8 mouse cellular contexts compared by ENCODE assay signal in genomic region chr11:69409378-69410044, GRCm38 (mm10). TPM values are rescaled to one million over a fixed set of nuclear protein-coding genes. Genes with fewer than 3 reads are reported as not detected.
A peak's percentile ranks its signal among the peaks of the same experiment; 100 is the strongest.
DNase-seq lines count a peak whose midpoint lies in the region; ATAC-seq and TF ChIP-seq lines count a peak whose summit lies in the region.

No protein-coding gene starts in this region.

- no peaks in the 10 kb centered on the region for H3K27me3 ChIP-seq in C2C12 (ENCODE audit: control insufficient read depth, insufficient read depth, insufficient read length)
- no peaks in the 10 kb centered on the region for H3K27me3 ChIP-seq in forebrain, embryonic 10.5 days (ENCODE audit: poor library complexity, severe bottlenecking)
- no peaks in the 10 kb centered on the region for H3K27me3 ChIP-seq in heart, embryonic 16.5 days (ENCODE audit: control insufficient read depth, insufficient read depth, low read length)
- no peaks in the 10 kb centered on the region for H3K27me3 ChIP-seq in neural tube, embryonic 13.5 days

- peak; percentile 89 to 93 for DNase-seq in adrenal gland, postnatal 36 days
- peak; percentile 92 for DNase-seq in forebrain, embryonic 10.5 days (ENCODE audit: extremely low spot score, low spot score)
- peak; percentile 95 for DNase-seq in kidney, postnatal 14 days
- DNase-seq in lung, adult 18-20 months, result peak; percentile 85 to 87
- DNase-seq in testis, postnatal 10 days (ENCODE audit: low spot score), result peak; percentile 94

- ATAC-seq in heart, embryonic 16.5 days (replicated peaks; ENCODE audit: extremely low read depth, insufficient read depth, low FRiP score), result peak; percentile 60
- ATAC-seq in neural tube, embryonic 13.5 days (ENCODE audit: low read depth), result peak; percentile 29

- WGBS in forebrain, embryonic 10.5 days, result under 1% methylated on average over 43 of the region's 46 CpGs
- WGBS in heart, embryonic 16.5 days, result under 1% methylated on average over 44 of the region's 46 CpGs
- under 1% methylated on average over 46 of the region's 46 CpGs for WGBS in neural tube, embryonic 13.5 days

- peaks cover 77% of the 10 kb centered on the region for H3K4me1 ChIP-seq in forebrain, embryonic 10.5 days
- H3K4me1 ChIP-seq in heart, embryonic 16.5 days (ENCODE audit: control insufficient read depth, insufficient read depth, low read length), result peaks cover 36% of the 10 kb centered on the region
- H3K4me1 ChIP-seq in neural tube, embryonic 13.5 days (replicated peaks), result peaks cover 64% of the 10 kb centered on the region

- H3K27ac ChIP-seq in forebrain, embryonic 10.5 days, result peak overlapping the region; percentile 99
- peak overlapping the region; percentile 98 for H3K27ac ChIP-seq in heart, embryonic 16.5 days (ENCODE audit: low read length)
- peak overlapping the region; percentile 100 for H3K27ac ChIP-seq in neural tube, embryonic 13.5 days (replicated peaks)

- H3K4me3 ChIP-seq in C2C12 (ENCODE audit: insufficient read depth, poor library complexity, severe bottlenecking), result peak overlapping the region; percentile 69
- H3K4me3 ChIP-seq in forebrain, embryonic 10.5 days, result peak overlapping the region; percentile 79
- H3K4me3 ChIP-seq in heart, embryonic 16.5 days (ENCODE audit: low read length), result peak overlapping the region; percentile 68
- H3K4me3 ChIP-seq in neural tube, embryonic 13.5 days, result peak overlapping the region; percentile 90

- H3K79me3 ChIP-seq in C2C12 (ENCODE audit: low read depth), result peaks cover 49% of the 10 kb centered on the region

- H3ac ChIP-seq in C2C12 (ENCODE audit: control insufficient read depth, insufficient read length, low read depth), result peak overlapping the region; percentile 88

- peaks cover 56% of the 10 kb centered on the region for H3K36me3 ChIP-seq in C2C12 (ENCODE audit: control insufficient read depth, insufficient read depth)
- peaks cover 66% of the 10 kb centered on the region for H3K36me3 ChIP-seq in forebrain, embryonic 10.5 days (replicated peaks)
- peaks cover 37% of the 10 kb centered on the region for H3K36me3 ChIP-seq in heart, embryonic 16.5 days (ENCODE audit: control insufficient read depth, insufficient read depth)
- peaks cover 55% of the 10 kb centered on the region for H3K36me3 ChIP-seq in neural tube, embryonic 13.5 days

- H3K79me2 ChIP-seq in C2C12 (ENCODE audit: control insufficient read depth, insufficient read depth), result peaks cover 97% of the 10 kb centered on the region

- H3K9me3 ChIP-seq in forebrain, embryonic 10.5 days, result no peaks in the 10 kb centered on the region
- H3K9me3 ChIP-seq in heart, embryonic 16.5 days (replicated peaks; ENCODE audit: control insufficient read depth, low read length), result no peaks in the 10 kb centered on the region
- H3K9me3 ChIP-seq in neural tube, embryonic 13.5 days, result no peaks in the 10 kb centered on the region

- H3K4me2 ChIP-seq in heart, embryonic 16.5 days (ENCODE audit: low read depth, low read length), result peak overlapping the region; percentile 98
- H3K4me2 ChIP-seq in neural tube, embryonic 13.5 days, result peak overlapping the region; percentile 96

- no peak for TF ChIP-seq CTCF in C2C12 (IDR thresholded peaks at IDR 0.05; ENCODE audit: control insufficient read depth, insufficient read depth, insufficient read length)

- H3K9ac ChIP-seq in heart, embryonic 16.5 days (ENCODE audit: low read length), result peak overlapping the region; percentile 91
- H3K9ac ChIP-seq in neural tube, embryonic 13.5 days, result peak overlapping the region; percentile 100

TF ChIP-seq in C2C12, 6 proteins besides CTCF, POLR2A, EP300 and RAD21:
- TF ChIP-seq MAX (IDR thresholded peaks at IDR 0.05) (no peak), MYOD1 (IDR thresholded peaks at IDR 0.05; ENCODE audit: control insufficient read depth, insufficient read length, low read depth) (no peak), FOSL1 (IDR thresholded peaks at IDR 0.05; ENCODE audit: insufficient read depth, low read length, poor library complexity, severe bottlenecking) (no peak), MYOG (IDR thresholded peaks at IDR 0.05; ENCODE audit: control insufficient read depth, extremely low read depth, insufficient read length) (no peak), CEBPB (IDR thresholded peaks at IDR 0.05; ENCODE audit: low read depth) (no peak), USF1 (IDR thresholded peaks at IDR 0.05; ENCODE audit: low read depth) (peak; percentile 46)

RNA-seq across cellular contexts. Expression of gene Kdm6b, which starts 4.0 kb away (rescaled TPM):
- polyA plus RNA-seq in C2C12 (2012; fragmentation: generic; extraction: Trizol), result 9.0 TPM
- total RNA-seq in adrenal gland, postnatal 36 days (2021), result 10 to 100 TPM; 31.8 to 48.0 TPM
- polyA plus RNA-seq in forebrain, embryonic 10.5 days (2016; fragmentation: Nextera tagmentation; extraction: Ambion mirVana), result 31.7 TPM in 2 replicates
- polyA plus RNA-seq in heart, embryonic 16.5 days (2015; fragmentation: Nextera tagmentation; extraction: Ambion mirVana), result 17.3 and 18.2 TPM in 2 replicates
- polyA plus RNA-seq in neural tube, embryonic 13.5 days (2015; fragmentation: Nextera tagmentation; extraction: Ambion mirVana), result 44.8 and 47.4 TPM in 2 replicates

RNA-seq across cellular contexts. Expression of gene Tmem88, which starts 11.5 kb away (rescaled TPM):
- 0.16 TPM for polyA plus RNA-seq in C2C12 (2012; fragmentation: generic; extraction: Trizol)
- total RNA-seq in adrenal gland, postnatal 36 days (2021), result 10 to 100 TPM; 13.4 to 17.8 TPM
- 23.3 and 23.4 TPM in 2 replicates for polyA plus RNA-seq in forebrain, embryonic 10.5 days (2016; fragmentation: Nextera tagmentation; extraction: Ambion mirVana)
- 39.6 and 45.2 TPM in 2 replicates for polyA plus RNA-seq in heart, embryonic 16.5 days (2015; fragmentation: Nextera tagmentation; extraction: Ambion mirVana)
- 7.8 and 8.4 TPM in 2 replicates for polyA plus RNA-seq in neural tube, embryonic 13.5 days (2015; fragmentation: Nextera tagmentation; extraction: Ambion mirVana)

RNA-seq across cellular contexts. Expression of gene Cyb5d1, which starts 14.1 kb away (rescaled TPM):
- polyA plus RNA-seq in C2C12 (2012; fragmentation: generic; extraction: Trizol), result 22.8 TPM
- total RNA-seq in adrenal gland, postnatal 36 days (2021), result 10 to 100 TPM; 49.0 to 50.9 TPM
- 47.3 and 54.6 TPM in 2 replicates for polyA plus RNA-seq in forebrain, embryonic 10.5 days (2016; fragmentation: Nextera tagmentation; extraction: Ambion mirVana)
- polyA plus RNA-seq in heart, embryonic 16.5 days (2015; fragmentation: Nextera tagmentation; extraction: Ambion mirVana), result 25.4 and 27.6 TPM in 2 replicates
- polyA plus RNA-seq in neural tube, embryonic 13.5 days (2015; fragmentation: Nextera tagmentation; extraction: Ambion mirVana), result 36.2 and 39.2 TPM in 2 replicates

RNA-seq across cellular contexts. Expression of gene Naa38, which starts 14.2 kb away (rescaled TPM):
- 229 TPM for polyA plus RNA-seq in C2C12 (2012; fragmentation: generic; extraction: Trizol)
- total RNA-seq in adrenal gland, postnatal 36 days (2021), result 100 to 1,000 TPM; 132 to 158 TPM
- polyA plus RNA-seq in forebrain, embryonic 10.5 days (2016; fragmentation: Nextera tagmentation; extraction: Ambion mirVana), result 131 and 136 TPM in 2 replicates
- polyA plus RNA-seq in heart, embryonic 16.5 days (2015; fragmentation: Nextera tagmentation; extraction: Ambion mirVana), result 134 and 135 TPM in 2 replicates
- polyA plus RNA-seq in neural tube, embryonic 13.5 days (2015; fragmentation: Nextera tagmentation; extraction: Ambion mirVana), result 112 and 117 TPM in 2 replicates

RNA-seq across cellular contexts. Expression of gene Chd3, which starts 40.3 kb away (rescaled TPM):
- polyA plus RNA-seq in C2C12 (2012; fragmentation: generic; extraction: Trizol), result 100 TPM
- total RNA-seq in adrenal gland, postnatal 36 days (2021), result 100 to 1,000 TPM in 1 of 2 experiments, 10 to 100 TPM in 1; 78.6 to 119 TPM
- 40.7 and 44.9 TPM in 2 replicates for polyA plus RNA-seq in forebrain, embryonic 10.5 days (2016; fragmentation: Nextera tagmentation; extraction: Ambion mirVana)
- 13.3 and 19.8 TPM in 2 replicates for polyA plus RNA-seq in heart, embryonic 16.5 days (2015; fragmentation: Nextera tagmentation; extraction: Ambion mirVana)
- 82.3 and 84.6 TPM in 2 replicates for polyA plus RNA-seq in neural tube, embryonic 13.5 days (2015; fragmentation: Nextera tagmentation; extraction: Ambion mirVana)

Comparison
In these comparisons a context has a peak if more than half of its experiments do, and no peak if none do; other contexts are left out.
1. Peak in every context shown above with its lines: DNase-seq, ATAC-seq, H3K4me3 ChIP-seq and H3K27ac ChIP-seq.